Mouse (Mus musculus) intestine, embryonic 16.5 days (tissue): Measurements from ENCODE around the gene Ccdc150. TPM values are rescaled to one million over a fixed set of nuclear protein-coding genes. Genes with fewer than 3 reads are reported as not detected.

Source experiments
- ATAC-seq: fragments of 200-750 bp; cut with Nextera tagmentation; 2 replicates; pipeline ENCODE4 v1.8.0; 2017; ENCODE audit warnings: moderate TSS enrichment, moderate library complexity
- H3K27ac ChIP-seq: fragments of 300-500 bp; sonication (generic); 2 replicates; pipeline ENCODE4 v1.5.1; 2014; ENCODE audit warnings: mild to moderate bottlenecking, low read length
- H3K27me3 ChIP-seq: fragments of 300-500 bp; sonication (generic); replicated peaks from 2 replicates; pipeline ENCODE4 v1.6.1; 2014; ENCODE audit warnings: low read length, control low read depth, mixed read lengths; ENCODE audit not compliant: control insufficient read depth, insufficient read depth
- H3K36me3 ChIP-seq: fragments of 300-500 bp; sonication (generic); 2 replicates; pipeline ENCODE4 v1.6.1; 2014; ENCODE audit warnings: low read length, control low read depth; ENCODE audit not compliant: control insufficient read depth, insufficient read depth
- H3K4me1 ChIP-seq: fragments of 300-500 bp; sonication (generic); 2 replicates; pipeline ENCODE4 v1.6.1; 2014; ENCODE audit warnings: low read length, control low read depth, mixed read lengths; ENCODE audit not compliant: control insufficient read depth, insufficient read depth
- H3K4me2 ChIP-seq: fragments of 300-500 bp; sonication (generic); 2 replicates; pipeline ENCODE4 v1.6.1; 2014; ENCODE audit warnings: low read depth, low read length, control low read depth
- H3K4me3 ChIP-seq: fragments of 300-500 bp; sonication (generic); 2 replicates; pipeline ENCODE4 v1.5.1; 2014; ENCODE audit warnings: mild to moderate bottlenecking, low read length
- H3K9ac ChIP-seq: fragments of 300-500 bp; sonication (generic); 2 replicates; pipeline ENCODE4 v1.6.1; 2014; ENCODE audit warnings: low read depth, low read length
- H3K9me3 ChIP-seq: fragments of 300-500 bp; sonication (generic); 2 replicates; pipeline ENCODE4 v1.6.1; 2016; ENCODE audit warnings: low read length, control low read depth; ENCODE audit not compliant: control insufficient read depth
- WGBS: fragments of 180-500 bp; shearing (Covaris S2); extraction: QIAGEN DNeasy Blood & Tissue Kit; methylation state at CpG from one replicate; pipeline ENCODE4 v1.1.7; 2014; 5-methylcytosine and 5-hydroxymethylcytosine counted together
- polyA plus RNA-seq: library from polyadenylated mRNA; unstranded; fragments of >200 nt; fragmentation: Nextera tagmentation; extraction: Ambion mirVana; gene quantifications from 2 replicates; pipeline ENCODE4 v1.2.1, GENCODE M21; 2015

Gene Ccdc150
- polyA plus RNA-seq, result 0.11 and 0.21 TPM in 2 replicates

GRCm38 (mm10) chr1:54250158-54250866, at the start of gene Ccdc150:
Gene Ccdc150, plus strand, starts transcription at chr1:54250683.
- Histone ChIP-seq H3K4me3 (peak within 1 kb of the TSS; percentile 68), H3K9ac (peak within 1 kb of the TSS; percentile 74), H3K4me2 (peak within 1 kb of the TSS; percentile 87), H3K4me1 (peaks cover 4% of the 10 kb centered on the region), H3K27me3 (no peaks in the 10 kb centered on the region), H3K27ac (peak within 1 kb of the TSS; percentile 28; the same call in 1 of the 2 replicates), H3K36me3 (no peaks in the 10 kb centered on the region), H3K9me3 (no peaks in the 10 kb centered on the region)
- WGBS, result 19% methylated on average over 33 of the region's 33 CpGs
- peak; percentile 100 for ATAC-seq

- Histone ChIP-seq H3K4me1 (no peaks in the 10 kb centered on the region), H3K9me3 (no peaks in the 10 kb centered on the region), H3K9ac (no peak overlapping the region), H3K4me2 (no peak overlapping the region), H3K27me3 (no peaks in the 10 kb centered on the region), H3K27ac (no peak overlapping the region), H3K36me3 (no peaks in the 10 kb centered on the region), H3K4me3 (no peak overlapping the region)
- ATAC-seq, result no peak
- WGBS, result 92% methylated on average over 3 of the region's 3 CpGs
These were observed 30.2 kb upstream of the Ccdc150 start for GRCm38 (mm10) chr1:54220273-54220672.

GRCm38 (mm10) chr1:54242722-54243121, 7.8 kb upstream of the Ccdc150 start:
- no peak overlapping the region for H3K4me3 ChIP-seq
- no peak overlapping the region for H3K27ac ChIP-seq
- no peak overlapping the region for H3K9ac ChIP-seq
- H3K36me3 ChIP-seq, result no peaks in the 10 kb centered on the region
- H3K4me2 ChIP-seq, result no peak overlapping the region
- no peaks in the 10 kb centered on the region for H3K27me3 ChIP-seq
- 99% methylated on average over 4 of the region's 4 CpGs for WGBS
- no peaks in the 10 kb centered on the region for H3K4me1 ChIP-seq
- no peaks in the 10 kb centered on the region for H3K9me3 ChIP-seq
- no peak for ATAC-seq

- Histone ChIP-seq H3K4me3 (no peak overlapping the region), H3K9ac (no peak overlapping the region), H3K36me3 (no peaks in the 10 kb centered on the region), H3K27ac (no peak overlapping the region), H3K27me3 (no peaks in the 10 kb centered on the region), H3K9me3 (no peaks in the 10 kb centered on the region), H3K4me1 (no peaks in the 10 kb centered on the region), H3K4me2 (no peak overlapping the region)
- WGBS, result 58% methylated on average over 3 of the region's 3 CpGs
- ATAC-seq, result no peak
These were observed 25.1 kb downstream of the Ccdc150 start for GRCm38 (mm10) chr1:54275552-54275951.

- no peak for ATAC-seq
- Histone ChIP-seq H3K4me2 (no peak overlapping the region), H3K27ac (no peak overlapping the region), H3K4me3 (no peak overlapping the region), H3K4me1 (no peaks in the 10 kb centered on the region), H3K27me3 (no peaks in the 10 kb centered on the region), H3K9ac (no peak overlapping the region), H3K9me3 (no peaks in the 10 kb centered on the region), H3K36me3 (no peaks in the 10 kb centered on the region)
- 90% methylated on average over 1 of the region's 1 CpGs for WGBS
These were observed 29.1 kb downstream of the Ccdc150 start for GRCm38 (mm10) chr1:54279628-54280027.

GRCm38 (mm10) chr1:54280651-54281050, 30.2 kb downstream of the Ccdc150 start:
- no peak overlapping the region for H3K27ac ChIP-seq
- H3K4me2 ChIP-seq, result no peak overlapping the region
- no peaks in the 10 kb centered on the region for H3K27me3 ChIP-seq
- no peaks in the 10 kb centered on the region for H3K4me1 ChIP-seq
- H3K9me3 ChIP-seq, result no peaks in the 10 kb centered on the region
- no peak overlapping the region for H3K9ac ChIP-seq
- no peak for ATAC-seq
- no peaks in the 10 kb centered on the region for H3K36me3 ChIP-seq
- H3K4me3 ChIP-seq, result no peak overlapping the region
- WGBS, result 78% methylated on average over 3 of the region's 3 CpGs

GRCm38 (mm10) chr1:54306404-54306803, 55.9 kb downstream of the Ccdc150 start:
- no peak overlapping the region for H3K9ac ChIP-seq
- no peaks in the 10 kb centered on the region for H3K36me3 ChIP-seq
- 47% methylated on average over 2 of the region's 2 CpGs for WGBS
- H3K9me3 ChIP-seq, result no peaks in the 10 kb centered on the region
- ATAC-seq, result peak; percentile 80
- H3K4me1 ChIP-seq, result no peaks in the 10 kb centered on the region
- H3K27me3 ChIP-seq, result no peaks in the 10 kb centered on the region
- H3K4me2 ChIP-seq, result no peak overlapping the region
- H3K4me3 ChIP-seq, result no peak overlapping the region
- H3K27ac ChIP-seq, result no peak overlapping the region

- Histone ChIP-seq H3K27ac (no peak overlapping the region), H3K36me3 (no peaks in the 10 kb centered on the region), H3K4me1 (no peaks in the 10 kb centered on the region), H3K4me3 (no peak overlapping the region), H3K9ac (no peak overlapping the region), H3K4me2 (no peak overlapping the region), H3K27me3 (no peaks in the 10 kb centered on the region), H3K9me3 (peaks cover 5% of the 10 kb centered on the region; the same call in 1 of the 2 replicates)
- no peak for ATAC-seq
- 92% methylated on average over 2 of the region's 2 CpGs for WGBS
These were observed 76.2 kb downstream of the Ccdc150 start for GRCm38 (mm10) chr1:54326647-54327046.

GRCm38 (mm10) chr1:54327876-54328545, 77.5 kb downstream of the Ccdc150 start:
- Histone ChIP-seq H3K9ac (no peak overlapping the region), H3K4me3 (no peak overlapping the region), H3K4me1 (no peaks in the 10 kb centered on the region), H3K27me3 (no peaks in the 10 kb centered on the region), H3K27ac (no peak overlapping the region), H3K4me2 (no peak overlapping the region), H3K9me3 (peaks cover 5% of the 10 kb centered on the region; the same call in 1 of the 2 replicates), H3K36me3 (no peaks in the 10 kb centered on the region)
- ATAC-seq, result no peak
- 86% methylated on average over 6 of the region's 6 CpGs for WGBS
